19 mouse cellular contexts compared by ENCODE assay signal in genomic region chr11:54693696-54694095, GRCm38 (mm10).
DNase-seq lines count a peak whose midpoint lies in the region; TF ChIP-seq lines count a peak whose summit lies in the region.
"Had no signal": no experiment of that assay in that cellular context is flagged by ENCODE, and none has a peak within 500 bp of the region (broad histone marks: within the 10 kb centered on the region; RNA-seq: fewer than 3 reads in every experiment).

No protein-coding gene starts in this region.

- peaks cover 8% of the 10 kb centered on the region; the same call in 1 of the 2 replicates for H3K36me3 ChIP-seq in ES-E14 (ENCODE audit: control insufficient read depth, insufficient read depth, low read length, poor library complexity, severe bottlenecking)

- DNase-seq in heart, adult 11 months: peak; percentile 87
- DNase-seq in heart, adult 18-20 months: no peak
- DNase-seq in ES-E14 (ENCODE audit: low read depth, low spot score) (no peak), NIH3T3 (ENCODE audit: low read depth) (peak; percentile 18)
- DNase-seq in ovary, postnatal 36 days (ENCODE audit: low spot score): no peak
- DNase-seq in embryo, embryonic 11 days: no peak
- DNase-seq in urinary bladder, postnatal 14 days (ENCODE audit: low spot score): no peak
- DNase-seq: adrenal gland, postnatal 10 days; cerebellum, adult 18-20 months; cerebellum, adult 9-11 months; cerebellum, postnatal 36 days; gastrocnemius, adult 2 months; gastrocnemius, postnatal 25 days had no signal

- no peaks in the 10 kb centered on the region for H3K9me3 ChIP-seq in ES-E14 (ENCODE audit: control insufficient read depth, insufficient read depth, low read depth, low read length)
- H3K9me3 ChIP-seq: embryonic facial prominence, embryonic 10.5 days; forebrain, embryonic 13.5 days; heart, embryonic 12.5 days; hindbrain, embryonic 10.5 days; intestine, embryonic 15.5 days had no signal

- H3K27ac ChIP-seq in ES-E14 (ENCODE audit: insufficient read depth, low read depth, low read length, poor library complexity, severe bottlenecking): no peak overlapping the region
- H3K27ac ChIP-seq: embryonic facial prominence, embryonic 10.5 days; gastrocnemius, adult 2 months; hindbrain, embryonic 10.5 days; hindbrain, embryonic 14.5 days; intestine, embryonic 15.5 days had no signal

- H3K4me3 ChIP-seq in ES-E14 (ENCODE audit: insufficient read depth in 1 of 2, low read depth in 1 of 2, low read length in 2 of 2, poor library complexity in 1 of 2, severe bottlenecking in 1 of 2): no peak overlapping the region
- H3K4me3 ChIP-seq: embryonic facial prominence, embryonic 10.5 days; forebrain, embryonic 13.5 days; gastrocnemius, adult 2 months; heart, embryonic 12.5 days; hindbrain, embryonic 10.5 days; intestine, embryonic 15.5 days had no signal

- in situ Hi-C loops in ES-E14 (cut with MboI; ENCODE audit: low sequenced_read_pairs in 2 of 2, unreplicated experiment in 2 of 2): no loop called here

- no peaks in the 10 kb centered on the region for H3K4me1 ChIP-seq in ES-E14 (ENCODE audit: control insufficient read depth in 2 of 2, insufficient read depth in 2 of 2, low read length in 2 of 2, poor library complexity in 1 of 2)
- H3K4me1 ChIP-seq: forebrain, embryonic 13.5 days; heart, embryonic 12.5 days; hindbrain, embryonic 10.5 days; intestine, embryonic 15.5 days had no signal

- H3K9ac ChIP-seq in ES-E14 (ENCODE audit: insufficient read depth, low read depth, low read length, poor library complexity, severe bottlenecking): no peak overlapping the region
- H3K9ac ChIP-seq: forebrain, embryonic 13.5 days; heart, embryonic 12.5 days; hindbrain, embryonic 14.5 days; intestine, embryonic 15.5 days had no signal

TF ChIP-seq in ES-E14, 5 proteins besides CTCF, POLR2A, EP300 and RAD21:
- TF ChIP-seq ZNF384 (IDR thresholded peaks at IDR 0.05; ENCODE audit: low read depth, low read length): 0 out of 2 replicates have a peak, but pooled peaks have one; percentile 12
- no peak for TF ChIP-seq CHD2 (IDR thresholded peaks at IDR 0.05; ENCODE audit: low read depth, low read length)

Comparison
In these comparisons a context has a peak if more than half of its experiments do, and no peak if none do; other contexts are left out.
1. DNase-seq: peak in heart, adult 11 months (single experiment) and NIH3T3 (single experiment); none in heart, adult 18-20 months (0 of 2), ES-E14 (single experiment), ovary, postnatal 36 days (single experiment), embryo, embryonic 11 days (single experiment) and urinary bladder, postnatal 14 days (single experiment).